Mouse (Mus musculus) Muller cell, postnatal 12 days (primary cell): ENCODE results near the gene Edc3.
A peak's percentile ranks its signal among the peaks of the same experiment; 100 is the strongest.

Source experiments
- DNase-seq: peaks from one replicate; pipeline ENCODE4 v3.0.0-alpha.2; 2015; ENCODE audit errors: inconsistent ontology term

The Edc3 gene

GRCm38 (mm10) chr9:57708068-57708719 lies at the start of gene Edc3:
TSS of gene Edc3 (plus strand) at chr9:57708540.
- peak; percentile 94 for DNase-seq

DNA sequence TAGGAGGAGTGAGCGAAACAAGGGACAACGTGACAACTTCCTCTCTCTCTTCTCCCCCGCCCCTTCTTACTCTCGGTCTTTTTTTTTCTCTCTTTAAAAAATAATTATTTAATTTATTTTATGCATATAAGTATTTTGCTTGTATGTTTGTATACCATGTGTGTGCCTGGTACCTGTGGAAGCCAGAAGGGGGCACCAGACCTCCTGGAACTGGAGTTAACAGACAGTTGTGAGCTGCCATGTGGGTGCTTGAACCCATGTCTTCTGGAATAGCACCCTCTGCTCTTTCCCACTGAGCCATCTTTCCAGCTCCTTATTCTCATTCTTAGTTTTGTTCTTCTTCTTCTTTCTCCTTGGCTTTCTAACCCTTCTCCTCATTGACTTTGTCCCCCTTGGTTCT lies 49.4 kb upstream of the Edc3 start:
- no peak for DNase-seq

DNA sequence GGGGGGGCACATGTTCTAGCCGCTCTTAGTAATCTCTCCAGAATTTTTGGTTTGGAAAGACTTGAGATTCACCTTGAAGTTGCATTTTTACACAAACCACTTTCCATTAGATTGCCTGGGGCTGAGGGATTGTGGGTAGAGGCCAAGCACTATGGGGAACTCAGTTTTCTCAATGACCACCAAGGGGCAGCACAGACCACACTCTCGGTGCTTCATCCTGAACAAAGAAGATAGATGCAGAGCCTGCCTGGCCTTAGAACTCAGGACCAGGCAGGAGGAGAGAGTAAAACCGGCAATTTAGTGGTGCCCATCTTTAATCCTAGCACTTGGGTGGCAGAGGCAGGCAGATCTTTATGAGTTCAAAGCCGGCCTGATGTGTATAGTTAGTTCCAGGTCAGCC lies 48.6 kb upstream of the Edc3 start:
- DNase-seq: peak; percentile 70

GRCm38 (mm10) chr9:57660501-57660900 lies 47.8 kb upstream of the Edc3 start:
- DNase-seq: no peak

DNA sequence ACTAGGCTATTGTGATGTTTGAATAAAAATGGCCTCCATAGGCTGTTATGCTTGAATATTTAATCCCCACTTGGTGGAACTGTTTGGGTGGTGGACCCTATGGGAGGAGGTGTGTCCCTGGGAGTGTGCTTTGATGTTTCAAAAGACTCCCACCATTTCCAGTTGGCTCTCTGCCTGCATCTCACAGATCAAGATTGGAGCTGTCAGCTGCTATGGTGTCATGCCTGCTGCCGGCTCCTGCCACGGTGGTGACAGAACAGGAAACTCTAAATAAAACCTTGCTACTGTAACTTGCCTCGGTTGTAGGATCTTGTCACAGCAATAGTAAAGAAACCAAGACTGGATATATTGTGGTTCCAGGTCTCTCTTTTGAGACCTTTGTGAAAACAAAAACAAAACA lies 46.8 kb upstream of the Edc3 start:
- DNase-seq: no peak

- no peak for DNase-seq
Observed at GRCm38 (mm10) chr9:57664616-57665015, 43.7 kb upstream of the Edc3 start.

DNA sequence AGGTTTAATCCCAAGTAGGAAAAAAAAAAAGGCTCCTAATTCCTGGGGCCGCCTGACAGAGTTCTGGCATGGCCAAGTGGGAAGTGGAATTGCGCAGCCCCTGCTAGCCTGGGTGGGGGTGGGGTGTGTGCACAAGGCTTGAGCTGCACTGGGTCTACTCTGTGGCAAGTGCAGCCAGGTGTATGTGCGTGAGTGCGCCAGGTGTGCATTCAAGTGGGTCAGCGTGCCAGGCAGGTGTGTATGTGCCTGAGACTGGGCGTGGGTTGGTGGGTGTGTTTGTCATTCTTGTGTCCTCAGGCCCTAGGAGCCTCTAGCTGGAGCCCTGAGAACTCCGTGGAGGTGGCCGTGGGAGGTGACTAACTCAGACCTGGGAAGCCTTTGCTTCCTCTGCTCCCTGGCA lies 41.8 kb upstream of the Edc3 start:
- no peak for DNase-seq

GRCm38 (mm10) chr9:57667136-57667535 lies 41.2 kb upstream of the Edc3 start:
- no peak for DNase-seq

GRCm38 (mm10) chr9:57667817-57668216 lies 40.5 kb upstream of the Edc3 start:
- no peak for DNase-seq

- DNase-seq: no peak
Observed at GRCm38 (mm10) chr9:57668277-57668676, 40.1 kb upstream of the Edc3 start.

- DNase-seq: no peak
Observed at GRCm38 (mm10) chr9:57669566-57669965, 38.8 kb upstream of the Edc3 start.

- no peak for DNase-seq
Observed at GRCm38 (mm10) chr9:57671037-57671436, 37.3 kb upstream of the Edc3 start.

GRCm38 (mm10) chr9:57671500-57671899 lies 36.8 kb upstream of the Edc3 start:
- DNase-seq: no peak

DNA sequence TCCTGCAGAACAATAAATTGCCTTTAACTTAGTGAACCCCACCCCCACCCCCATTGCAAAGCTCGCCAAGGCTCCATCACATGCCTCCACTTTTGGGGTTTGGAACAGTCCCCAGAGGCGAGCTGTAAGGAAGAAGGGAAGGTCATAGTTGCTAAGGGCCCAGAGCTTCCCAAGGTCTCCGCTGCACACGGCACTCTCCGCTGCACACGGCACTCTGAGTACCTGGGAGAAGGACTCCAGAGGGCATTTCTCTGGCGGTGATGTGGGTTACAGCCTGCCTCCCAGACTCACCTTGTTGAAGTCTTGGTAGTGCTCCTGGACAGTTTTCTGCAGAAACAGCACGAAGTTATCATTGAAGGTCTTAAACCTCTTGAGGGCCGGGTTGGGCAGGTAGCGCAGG lies 26.9 kb upstream of the Edc3 start:
- no peak for DNase-seq

- DNase-seq: no peak
Observed at GRCm38 (mm10) chr9:57683520-57683919, 24.8 kb upstream of the Edc3 start, which contains the start of gene Cyp1a2. TSS of gene Cyp1a2 (minus strand) at chr9:57683703.

DNA sequence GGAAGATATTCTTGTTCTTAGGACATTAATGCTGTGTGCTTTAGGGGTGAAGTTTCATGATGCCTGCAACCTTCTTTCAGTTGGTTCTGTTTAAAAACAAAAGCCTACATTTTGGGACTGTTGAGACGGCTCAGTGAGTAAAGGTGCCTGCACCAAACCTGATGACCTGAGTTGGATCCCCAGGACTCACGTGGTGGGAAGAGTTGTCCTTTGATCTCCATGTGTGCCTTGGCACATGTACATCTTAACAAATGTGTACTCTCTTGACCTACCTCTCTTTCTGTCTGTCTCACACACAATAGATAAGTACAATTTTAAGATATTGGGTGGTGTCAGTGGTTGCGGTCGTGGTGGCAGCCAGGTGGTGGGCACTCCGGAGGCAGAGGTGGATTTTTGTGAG lies 22.3 kb upstream of the Edc3 start:
- no peak for DNase-seq

DNA sequence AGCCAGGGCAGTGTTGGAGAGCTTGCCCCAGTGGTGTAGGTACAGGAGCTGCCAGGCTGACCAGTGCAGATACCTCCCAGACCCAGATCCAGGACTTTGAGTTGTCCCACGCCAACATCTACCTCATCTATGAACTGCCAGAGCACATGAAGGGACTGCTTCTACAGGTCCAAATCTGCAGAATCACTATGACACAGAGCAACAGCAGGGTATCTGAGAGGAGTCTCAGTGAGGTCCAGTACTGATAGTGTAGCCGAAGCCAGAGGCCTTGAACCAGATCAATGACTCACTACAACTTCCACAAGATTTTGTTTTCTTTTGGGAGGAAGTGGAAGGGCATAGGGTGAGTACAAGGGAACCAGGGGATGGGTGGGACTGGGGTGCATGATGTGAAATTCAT lies 20.6 kb upstream of the Edc3 start, which contains the start of gene Cyp1a1:
TSS of gene Cyp1a1 (plus strand) at position 178 of the 400 bp plus-strand sequence.
- no peak for DNase-seq

DNA sequence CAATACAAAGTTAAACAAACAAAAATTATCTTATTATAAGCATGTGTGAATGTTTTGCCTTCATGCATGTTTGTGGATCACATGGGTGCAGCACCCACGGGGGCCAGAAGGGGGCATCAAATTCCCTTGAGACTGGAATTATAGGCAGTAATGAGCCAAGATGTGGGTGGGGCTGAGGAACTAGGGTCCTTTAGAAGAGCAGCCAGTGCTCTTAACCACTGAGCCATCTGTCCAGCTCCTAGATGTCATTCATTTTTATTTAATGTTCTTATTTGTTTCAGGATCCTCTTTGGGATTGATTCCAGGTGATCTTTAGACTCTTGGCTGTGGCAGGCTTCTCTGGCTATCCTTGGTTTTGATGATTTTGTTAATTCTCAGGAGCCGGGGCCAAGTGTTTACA lies 20.2 kb upstream of the Edc3 start:
- peak; percentile 24 for DNase-seq

DNA sequence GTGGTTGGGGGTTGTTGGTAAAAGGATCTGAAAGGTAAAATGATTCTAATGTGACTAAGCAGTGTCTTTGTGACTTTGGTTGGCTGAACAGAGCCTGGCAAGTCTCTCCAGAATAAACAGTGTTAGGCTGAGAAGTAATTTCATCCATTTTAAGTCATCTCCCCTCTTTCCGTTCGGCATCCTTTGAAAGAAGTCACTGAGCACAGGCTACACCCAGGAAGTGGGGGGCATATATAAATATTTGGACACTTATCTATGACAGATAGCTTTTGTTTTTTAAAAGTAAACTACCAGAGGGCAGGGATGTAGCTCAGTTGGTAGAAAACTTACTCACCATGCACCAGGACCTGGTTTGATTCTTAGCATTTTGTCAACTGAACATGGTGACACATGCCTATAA lies 19.7 kb upstream of the Edc3 start:
- DNase-seq: no peak

DNA sequence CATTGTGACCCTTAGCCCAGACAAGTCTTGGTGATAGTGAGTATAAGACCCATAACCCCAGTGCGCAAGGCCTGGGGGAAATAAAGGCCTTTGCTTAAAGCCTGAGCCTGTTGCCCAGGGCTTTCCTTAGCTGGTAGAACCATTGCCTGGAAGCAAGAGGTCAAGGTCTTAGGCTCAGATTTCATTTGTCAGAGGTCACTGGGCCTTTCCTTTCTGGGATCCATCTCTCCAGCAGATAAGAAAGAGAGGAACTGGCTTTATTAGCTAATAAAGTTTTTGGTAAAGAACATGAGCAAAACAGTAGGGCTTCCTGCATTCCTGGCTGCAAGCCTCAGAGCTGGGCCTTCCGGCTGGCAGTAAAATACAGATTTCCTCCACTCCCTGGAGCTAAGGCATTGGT lies 14.2 kb upstream of the Edc3 start:
- DNase-seq: no peak

- peak; percentile 45 for DNase-seq
Observed at GRCm38 (mm10) chr9:57696380-57697285, 11.7 kb upstream of the Edc3 start.

- no peak for DNase-seq
Observed at GRCm38 (mm10) chr9:57697380-57697779, 11.0 kb upstream of the Edc3 start.
